8 mouse cellular contexts compared by ENCODE assay signal in the genomic region with DNA sequence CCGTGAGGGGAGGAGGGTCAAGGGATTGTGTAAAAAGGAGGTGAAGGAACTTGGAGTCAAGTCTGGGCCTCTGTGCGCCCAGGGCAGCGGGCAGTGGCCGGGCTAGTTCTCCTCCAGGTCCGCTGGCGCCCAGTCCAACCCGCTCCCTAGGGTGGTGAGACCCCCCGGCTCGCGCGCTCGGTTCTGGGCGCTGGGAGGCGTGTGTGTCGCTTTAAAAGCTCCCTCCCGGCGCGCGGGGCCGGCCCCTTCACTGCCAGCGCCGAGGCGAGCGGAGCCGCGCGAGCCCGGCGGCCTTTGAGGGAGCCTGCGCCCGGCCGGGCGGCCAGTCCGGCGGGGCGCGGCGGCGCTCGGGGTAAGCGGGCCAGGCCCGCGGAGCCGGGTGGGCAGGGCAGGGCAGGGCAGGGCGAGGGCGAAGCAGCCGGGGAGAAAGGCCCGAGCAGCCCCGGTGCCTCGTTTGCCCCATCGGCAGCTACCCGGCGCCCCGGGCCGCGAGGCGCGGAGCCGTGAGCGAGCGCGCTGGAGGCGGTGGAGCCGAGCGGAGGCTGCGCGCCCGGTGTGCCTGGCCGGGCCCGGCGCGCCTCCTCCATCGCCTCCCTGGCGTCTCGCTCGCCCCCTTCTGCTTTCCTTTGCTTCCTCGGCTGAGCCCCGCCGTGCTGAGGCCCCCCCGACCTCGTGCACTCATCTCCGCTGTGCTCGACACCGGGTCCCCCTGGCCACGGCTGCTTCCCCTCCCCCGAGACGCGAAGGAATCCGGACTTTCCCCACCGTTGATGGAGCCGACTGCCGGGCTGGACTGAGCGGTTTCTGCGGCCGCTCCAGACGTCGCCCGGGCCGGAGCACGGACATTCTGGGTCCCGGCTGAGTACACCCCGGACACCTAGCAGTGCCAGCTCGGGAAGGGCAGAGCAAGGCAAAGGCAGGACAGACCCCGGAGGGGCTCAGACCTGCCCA. TPM values are rescaled to one million over a fixed set of nuclear protein-coding genes. Genes with fewer than 3 reads are reported as not detected.
DNase-seq lines count a peak whose midpoint lies in the region; ATAC-seq and TF ChIP-seq lines count a peak whose summit lies in the region.

A gene (plus strand): TSS at position 753 of the 951 bp plus-strand sequence.

- peak within 1 kb of the TSS; percentile 59 for H3K27ac ChIP-seq in forebrain, embryonic 11.5 days (ENCODE audit: low read depth, low read length)
- H3K27ac ChIP-seq in heart, embryonic 16.5 days (ENCODE audit: low read length), result peak within 1 kb of the TSS; percentile 51; the same call in 1 of the 2 replicates

- TF ChIP-seq CTCF in brain, embryonic 14.5 days (IDR thresholded peaks at IDR 0.05; ENCODE audit: borderline replicate concordance, extremely low read depth, insufficient read depth, insufficient read length), result no peak
- no peak for TF ChIP-seq CTCF in lung, adult 2 months (IDR thresholded peaks at IDR 0.05; ENCODE audit: insufficient read depth, low read length)

- under 1% methylated on average over 92 of the region's 104 CpGs for WGBS in forebrain, embryonic 11.5 days
- WGBS in heart, embryonic 16.5 days, result under 1% methylated on average over 88 of the region's 104 CpGs
- 1% methylated on average over 97 of the region's 104 CpGs for WGBS in lung, adult 2 months

- H3K4me2 ChIP-seq in forebrain, embryonic 11.5 days (ENCODE audit: low read depth, low read length, severe bottlenecking), result peak within 1 kb of the TSS; percentile 100
- peak within 1 kb of the TSS; percentile 99 for H3K4me2 ChIP-seq in heart, embryonic 16.5 days (ENCODE audit: low read depth, low read length)

- H3K4me1 ChIP-seq in forebrain, embryonic 11.5 days (replicated peaks; ENCODE audit: control insufficient read depth, insufficient read depth, low read length), result peaks cover 8% of the 10 kb centered on the region
- H3K4me1 ChIP-seq in heart, embryonic 16.5 days (ENCODE audit: control insufficient read depth, insufficient read depth, low read length), result peaks cover 14% of the 10 kb centered on the region
- no peaks in the 10 kb centered on the region for H3K4me1 ChIP-seq in lung, adult 2 months (ENCODE audit: control insufficient read depth, insufficient read depth, low read length)

- peak within 1 kb of the TSS; percentile 74 for H3K9ac ChIP-seq in forebrain, embryonic 11.5 days (ENCODE audit: low read length)
- H3K9ac ChIP-seq in heart, embryonic 16.5 days (ENCODE audit: low read length), result peak within 1 kb of the TSS; percentile 71

- H3K9me3 ChIP-seq in forebrain, embryonic 11.5 days (ENCODE audit: control insufficient read depth, low read length), result no peaks in the 10 kb centered on the region
- H3K9me3 ChIP-seq in heart, embryonic 16.5 days (replicated peaks; ENCODE audit: control insufficient read depth, low read length), result no peaks in the 10 kb centered on the region

- TF ChIP-seq POLR2A in brain, embryonic 14.5 days (IDR thresholded peaks at IDR 0.05; ENCODE audit: borderline replicate concordance, extremely low read depth, insufficient read depth, insufficient read length, poor library complexity, severe bottlenecking), result peak; percentile 83
- TF ChIP-seq POLR2A in lung, adult 2 months (IDR thresholded peaks at IDR 0.05; ENCODE audit: borderline replicate concordance, extremely low read depth, low read depth, low read length), result no peak

- H3K4me3 ChIP-seq in forebrain, embryonic 11.5 days (ENCODE audit: low read depth, low read length), result peak within 1 kb of the TSS; percentile 64
- H3K4me3 ChIP-seq in heart, embryonic 16.5 days (ENCODE audit: low read length), result peak within 1 kb of the TSS; percentile 68
- H3K4me3 ChIP-seq in lung, adult 2 months (replicated peaks; ENCODE audit: extremely low read depth, low read depth, low read length), result peak within 1 kb of the TSS; percentile 41

- H3K36me3 ChIP-seq in forebrain, embryonic 11.5 days (ENCODE audit: control insufficient read depth, insufficient read depth, low read length), result no peaks in the 10 kb centered on the region
- H3K36me3 ChIP-seq in heart, embryonic 16.5 days (ENCODE audit: control insufficient read depth, insufficient read depth), result no peaks in the 10 kb centered on the region

- peak; percentile 70 for DNase-seq in MN1 (ENCODE audit: low spot score)
- DNase-seq in brain, embryonic 14.5 days (ENCODE audit: low read depth), result peak; percentile 79
- DNase-seq in forebrain, embryonic 11.5 days (ENCODE audit: low spot score), result peak; percentile 79
- DNase-seq in kidney, postnatal 36 days, result peak; percentile 26 to 71
- DNase-seq in lung, adult 2 months, result peak; percentile 48
- DNase-seq in ovary, postnatal 36 days (ENCODE audit: low spot score), result peak; percentile 74

- peak; percentile 78 for ATAC-seq in forebrain, embryonic 11.5 days (replicated peaks; ENCODE audit: low FRiP score)
- peak; percentile 81 for ATAC-seq in heart, embryonic 16.5 days (replicated peaks; ENCODE audit: extremely low read depth, insufficient read depth, low FRiP score)
- no peak for ATAC-seq in monocyte, adult 5-6 weeks (replicated peaks; ENCODE audit: insufficient number of reproducible peaks, low FRiP score, low TSS enrichment, poor library complexity, severe bottlenecking)

- peaks cover 16% of the 10 kb centered on the region for H3K27me3 ChIP-seq in forebrain, embryonic 11.5 days (ENCODE audit: control insufficient read depth, insufficient read depth, low read length)
- peaks cover 35% of the 10 kb centered on the region for H3K27me3 ChIP-seq in heart, embryonic 16.5 days (ENCODE audit: control insufficient read depth, insufficient read depth, low read length)

RNA-seq across cellular contexts. Expression of the gene that starts here (rescaled TPM):
- polyA plus RNA-seq in brain, embryonic 14.5 days (2012; rRNA removed), result 34.7 and 45.2 TPM in 2 replicates
- polyA plus RNA-seq in forebrain, embryonic 11.5 days (2014; fragmentation: Nextera tagmentation; extraction: Ambion mirVana), result 2.4 and 3.4 TPM in 2 replicates
- polyA plus RNA-seq in heart, embryonic 16.5 days (2015; fragmentation: Nextera tagmentation; extraction: Ambion mirVana), result 0.54 and 0.66 TPM in 2 replicates
- 10.3 and 11.4 TPM in 2 replicates for polyA plus RNA-seq in lung, adult 2 months (2012; rRNA removed)
- not detected in 3 replicates for total RNA-seq in monocyte, adult 5-6 weeks (2017)

Comparison
In these comparisons a context has a peak if more than half of its experiments do, and no peak if none do; other contexts are left out.
1. Peak in ATAC-seq, H3K4me3 ChIP-seq, H3K27ac ChIP-seq, H3K9ac ChIP-seq and H3K4me2 ChIP-seq in heart, embryonic 16.5 days; RNA of the gene not detected or under 1 TPM.